Mouse (Mus musculus): ENCODE data around the gene Dot1l. TPM values are rescaled to one million over a fixed set of nuclear protein-coding genes. Genes with fewer than 3 reads are reported as not detected.
"Not testable (repeated sequence)": the region's sequence is repeated elsewhere in the genome, so short reads cannot be mapped to it uniquely, and the experiment has no call there.

Gene Dot1l
- polyA plus RNA-seq, 1 experiment from 2014 or later: 17.9 TPM

DNA sequence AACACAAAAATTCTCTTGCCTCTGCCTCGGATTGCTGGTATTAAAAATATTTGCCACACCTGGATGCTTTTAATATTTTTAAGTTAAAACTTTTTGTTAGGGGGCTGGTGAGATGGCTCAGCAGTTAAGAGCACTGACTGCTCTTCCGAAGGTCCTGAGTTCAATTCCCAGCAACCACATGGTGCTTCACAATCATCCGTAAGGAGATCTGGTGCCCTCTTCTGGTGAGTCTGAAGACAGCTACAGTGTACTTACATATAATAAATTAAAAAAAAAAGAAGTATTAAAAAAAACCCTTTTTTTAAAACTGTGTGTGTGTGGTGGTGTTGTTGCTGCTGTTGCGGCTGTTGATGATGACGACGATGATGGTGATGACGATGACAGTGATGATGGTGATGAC is 62.9 kb downstream of the Dot1l start:
- H3K36me3 ChIP-seq; ATAC-seq (ENCODE audit: insufficient number of reproducible peaks, insufficient read depth, low FRiP score, low TSS enrichment, low read depth); H3K4me2 ChIP-seq; H3K4me3 ChIP-seq; H3K9me3 ChIP-seq; H3K27ac ChIP-seq; H3K27me3 ChIP-seq; H3K4me1 ChIP-seq; H3K9ac ChIP-seq: not testable (repeated sequence)
- 82% methylated on average over 7 of the region's 7 CpGs for WGBS

DNA sequence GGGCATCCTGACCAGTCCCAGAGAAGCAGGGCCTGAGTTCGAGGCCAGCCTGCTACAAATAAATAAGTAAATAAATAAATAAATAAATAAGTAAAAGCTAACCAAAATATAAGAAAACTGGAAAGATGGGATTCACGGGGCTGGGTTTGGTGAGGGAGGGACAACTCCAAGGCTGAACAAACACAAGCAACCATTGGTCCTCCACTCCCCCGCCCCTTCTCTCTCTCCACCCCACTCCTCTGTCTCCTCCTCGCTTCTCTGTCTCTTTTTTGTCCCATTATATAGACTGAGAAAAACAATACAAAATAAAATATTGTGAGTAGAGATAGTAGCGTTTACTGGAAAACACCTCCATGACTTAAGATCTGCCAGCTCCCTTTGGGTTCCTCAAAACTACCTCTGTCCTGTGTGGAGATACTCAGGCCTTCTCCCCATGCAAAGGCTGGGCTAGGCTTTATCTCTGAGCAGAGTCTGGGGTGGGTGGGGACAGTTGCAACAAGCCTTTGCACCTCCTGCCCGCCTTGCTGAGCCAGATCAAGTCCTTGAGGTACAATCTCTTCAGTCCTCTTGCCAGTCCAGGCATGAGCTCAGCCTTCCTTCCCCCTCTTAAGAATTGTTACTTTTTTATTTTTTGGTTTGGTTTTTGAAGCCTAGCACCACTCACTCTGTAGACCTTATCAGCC is 63.7 kb downstream of the Dot1l start:
- H3K4me1 ChIP-seq: no peaks in the 10 kb centered on the region
- H3K9me3 ChIP-seq: no peaks in the 10 kb centered on the region
- 59% methylated on average over 6 of the region's 6 CpGs for WGBS
- H3K4me2 ChIP-seq: no peak overlapping the region
- H3K27me3 ChIP-seq: no peaks in the 10 kb centered on the region
- no peak overlapping the region for H3K4me3 ChIP-seq
- no peak overlapping the region for H3K9ac ChIP-seq
- H3K27ac ChIP-seq: no peak overlapping the region
- H3K36me3 ChIP-seq: no peaks in the 10 kb centered on the region
- no peak for ATAC-seq (ENCODE audit: insufficient number of reproducible peaks, insufficient read depth, low FRiP score, low TSS enrichment, low read depth)

DNA sequence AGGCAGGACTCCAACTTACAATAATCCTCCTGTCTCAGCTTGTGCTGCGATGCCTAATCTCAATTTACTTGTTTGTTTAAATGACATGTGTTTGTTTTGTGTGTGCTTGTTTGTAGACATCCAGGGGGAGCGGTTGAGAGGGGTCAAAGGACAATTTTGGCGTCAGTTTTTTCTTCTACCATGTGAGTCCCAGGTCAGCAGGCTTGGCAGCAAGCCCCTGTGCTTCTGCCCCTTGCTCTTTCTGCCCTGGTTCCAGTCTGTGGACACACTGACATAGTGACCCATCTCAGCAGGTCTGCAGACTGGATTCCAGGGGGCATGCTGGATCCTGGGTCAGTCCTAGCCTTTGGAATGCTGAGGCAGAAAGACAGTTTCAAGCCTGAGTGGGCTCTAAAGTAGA is 64.4 kb downstream of the Dot1l start:
- H3K27ac ChIP-seq: no peak overlapping the region
- 46% methylated on average over 3 of the region's 3 CpGs for WGBS

DNA sequence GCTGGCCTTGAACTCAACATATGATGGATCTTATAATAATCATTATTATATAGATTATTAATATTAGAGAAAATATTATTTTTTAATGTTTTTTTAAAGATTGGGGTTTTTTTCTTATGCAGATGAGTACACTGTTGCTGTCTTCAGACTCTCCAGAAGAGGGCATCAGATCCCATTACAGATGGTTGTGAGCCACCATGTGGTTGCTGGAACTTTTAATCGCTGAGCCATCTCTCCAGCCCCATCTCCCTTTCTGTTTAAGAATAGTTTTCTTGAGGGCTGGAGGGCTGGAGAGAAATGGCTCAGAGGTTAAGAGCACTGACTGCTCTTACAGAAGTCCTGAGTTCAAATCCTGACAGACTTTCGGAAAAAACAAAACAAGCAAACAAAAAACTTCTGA is 67.0 kb downstream of the Dot1l start:
- no peak overlapping the region for H3K27ac ChIP-seq
- no peaks in the 10 kb centered on the region for H3K9me3 ChIP-seq
- no peaks in the 10 kb centered on the region for H3K36me3 ChIP-seq
- WGBS: 41% methylated on average over 2 of the region's 2 CpGs
- no peak for ATAC-seq (ENCODE audit: insufficient number of reproducible peaks, insufficient read depth, low FRiP score, low TSS enrichment, low read depth)
- H3K4me1 ChIP-seq: no peaks in the 10 kb centered on the region
- H3K4me3 ChIP-seq: no peak overlapping the region
- H3K27me3 ChIP-seq: no peaks in the 10 kb centered on the region
- no peak overlapping the region for H3K9ac ChIP-seq
- H3K4me2 ChIP-seq: no peak overlapping the region

More for the DNA sequence above, 64.4 kb downstream of the Dot1l start:
- Histone ChIP-seq H3K4me1 (no peaks in the 10 kb centered on the region), H3K36me3 (no peaks in the 10 kb centered on the region), H3K4me2 (no peak overlapping the region), H3K27me3 (no peaks in the 10 kb centered on the region), H3K9me3 (no peaks in the 10 kb centered on the region), H3K4me3 (no peak overlapping the region), H3K9ac (no peak overlapping the region)
- ATAC-seq (ENCODE audit: insufficient number of reproducible peaks, insufficient read depth, low FRiP score, low TSS enrichment, low read depth): no peak

DNA sequence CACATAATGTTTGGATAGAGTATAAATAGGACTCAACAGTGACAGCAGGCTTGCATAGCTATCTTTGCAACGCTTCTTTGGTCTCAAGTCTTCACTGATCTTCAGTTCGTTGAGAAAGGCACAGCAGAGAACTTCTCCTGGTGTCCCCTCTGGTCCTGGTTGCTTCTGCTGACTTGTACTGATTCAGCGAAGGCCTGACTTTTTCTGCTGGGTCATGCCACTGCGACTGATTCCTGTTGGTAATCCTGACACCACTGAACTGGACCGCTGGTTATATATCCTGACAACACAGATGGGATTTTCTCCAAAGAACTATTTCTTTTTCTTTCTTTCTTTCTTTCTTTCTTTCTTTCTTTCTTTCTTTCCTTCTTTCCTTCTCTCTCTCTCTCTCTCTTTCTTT is 67.5 kb downstream of the Dot1l start:
- H3K36me3 ChIP-seq: no peaks in the 10 kb centered on the region
- H3K9ac ChIP-seq: no peak overlapping the region
- peaks cover 2% of the 10 kb centered on the region for H3K4me1 ChIP-seq
- no peak for ATAC-seq (ENCODE audit: insufficient number of reproducible peaks, insufficient read depth, low FRiP score, low TSS enrichment, low read depth)
- H3K4me3 ChIP-seq: no peak overlapping the region
- no peak overlapping the region for H3K4me2 ChIP-seq
- no peaks in the 10 kb centered on the region for H3K9me3 ChIP-seq
- no peak overlapping the region for H3K27ac ChIP-seq
- 93% methylated on average over 5 of the region's 5 CpGs for WGBS
- H3K27me3 ChIP-seq: no peaks in the 10 kb centered on the region

DNA sequence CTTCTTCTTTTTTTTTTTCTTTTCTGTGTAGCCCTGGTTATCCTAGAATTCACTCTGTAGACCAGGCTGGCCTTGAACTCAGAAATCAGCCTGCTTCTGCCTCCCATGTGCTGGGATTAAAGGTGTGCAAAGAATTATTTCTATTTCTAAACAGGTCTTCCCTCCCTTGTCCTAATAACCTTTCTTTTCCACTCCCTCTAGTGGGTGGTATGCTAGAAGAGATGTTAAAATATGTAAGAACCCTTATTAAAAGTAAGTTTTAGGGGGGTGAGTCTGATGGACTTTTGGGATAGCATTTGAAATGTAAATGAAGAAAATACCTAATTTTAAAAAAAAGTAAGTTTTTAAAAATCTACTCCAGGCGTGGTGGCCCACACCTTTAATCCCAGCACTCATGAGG is 68.3 kb downstream of the Dot1l start:
- Histone ChIP-seq H3K4me1 (peaks cover 10% of the 10 kb centered on the region), H3K9ac (no peak overlapping the region), H3K9me3 (no peaks in the 10 kb centered on the region), H3K4me3 (no peak overlapping the region), H3K36me3 (peaks cover 2% of the 10 kb centered on the region), H3K27ac (no peak overlapping the region), H3K4me2 (no peak overlapping the region), H3K27me3 (no peaks in the 10 kb centered on the region)
- WGBS: 82% methylated on average over 1 of the region's 1 CpGs
- no peak for ATAC-seq (ENCODE audit: insufficient number of reproducible peaks, insufficient read depth, low FRiP score, low TSS enrichment, low read depth)

DNA sequence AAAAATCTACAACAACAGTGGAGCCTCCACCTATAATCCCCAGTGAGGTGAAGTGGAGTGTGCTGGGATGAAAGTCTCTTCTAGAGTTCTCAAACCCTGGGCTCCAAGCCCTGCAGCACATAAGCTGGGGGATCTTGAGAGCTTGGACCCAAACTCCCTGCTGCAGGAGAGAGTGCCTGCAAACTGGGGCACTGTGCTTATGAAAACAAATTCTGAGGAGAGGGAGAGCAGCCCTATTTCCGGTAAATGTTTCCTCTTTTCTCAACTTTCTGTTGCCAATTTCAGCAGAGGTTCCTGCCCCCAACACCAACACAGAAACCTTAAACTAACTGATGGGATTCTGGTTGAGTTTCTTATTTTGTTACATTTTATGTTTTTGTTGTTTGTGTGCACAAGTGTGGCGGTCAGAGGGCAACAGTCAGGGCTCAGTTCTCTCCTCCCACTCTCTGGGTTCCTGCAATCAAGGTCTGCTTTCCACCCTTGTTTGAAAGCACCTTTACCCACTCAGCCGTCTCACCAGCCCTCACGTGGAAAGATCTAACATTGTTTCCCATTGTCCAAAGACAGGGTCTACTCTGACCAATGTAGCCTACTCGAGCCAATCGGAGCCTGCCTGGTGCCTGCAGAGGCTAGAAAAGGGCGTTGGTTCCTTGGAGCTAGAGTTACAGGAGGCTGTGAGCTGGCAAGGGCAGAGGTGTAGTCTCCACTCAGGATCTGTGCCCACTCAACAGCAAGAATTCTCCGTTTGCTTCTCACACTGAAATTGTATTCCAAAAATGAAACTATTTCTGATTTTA is 69.0 kb downstream of the Dot1l start:
- Histone ChIP-seq H3K9ac (no peak overlapping the region), H3K4me3 (no peak overlapping the region), H3K4me1 (peaks cover 13% of the 10 kb centered on the region), H3K27me3 (no peaks in the 10 kb centered on the region), H3K4me2 (no peak overlapping the region), H3K36me3 (peaks cover 6% of the 10 kb centered on the region), H3K27ac (no peak overlapping the region), H3K9me3 (no peaks in the 10 kb centered on the region)
- 66% methylated on average over 8 of the region's 8 CpGs for WGBS
- ATAC-seq (ENCODE audit: insufficient number of reproducible peaks, insufficient read depth, low FRiP score, low TSS enrichment, low read depth): no peak

DNA sequence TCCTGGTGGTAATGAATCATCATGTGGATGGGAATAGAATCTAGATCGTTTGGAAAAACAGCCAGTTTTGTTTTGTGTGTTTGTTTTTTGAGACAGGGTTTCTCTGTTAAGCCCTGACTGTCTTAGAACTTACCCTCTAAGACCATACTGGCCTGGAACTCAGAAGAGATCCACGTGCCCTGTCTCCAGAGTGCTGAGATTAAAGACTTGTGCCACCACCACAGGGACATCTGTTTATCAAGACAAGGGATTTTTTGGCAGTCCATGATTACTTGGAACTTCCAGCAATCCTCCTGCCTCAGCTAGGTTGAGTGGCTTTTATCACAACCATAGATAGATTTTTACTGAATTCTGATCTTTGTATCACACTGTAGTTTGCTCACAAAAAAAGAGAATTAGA is 69.8 kb downstream of the Dot1l start:
- no peak overlapping the region for H3K27ac ChIP-seq
- H3K4me3 ChIP-seq: no peak overlapping the region
- H3K9me3 ChIP-seq: no peaks in the 10 kb centered on the region
- H3K4me2 ChIP-seq: no peak overlapping the region
- WGBS: 71% methylated on average over 2 of the region's 2 CpGs
- no peaks in the 10 kb centered on the region for H3K27me3 ChIP-seq
- no peak overlapping the region for H3K9ac ChIP-seq
- H3K4me1 ChIP-seq: peaks cover 21% of the 10 kb centered on the region
- no peak for ATAC-seq (ENCODE audit: insufficient number of reproducible peaks, insufficient read depth, low FRiP score, low TSS enrichment, low read depth)
- H3K36me3 ChIP-seq: peaks cover 14% of the 10 kb centered on the region

DNA sequence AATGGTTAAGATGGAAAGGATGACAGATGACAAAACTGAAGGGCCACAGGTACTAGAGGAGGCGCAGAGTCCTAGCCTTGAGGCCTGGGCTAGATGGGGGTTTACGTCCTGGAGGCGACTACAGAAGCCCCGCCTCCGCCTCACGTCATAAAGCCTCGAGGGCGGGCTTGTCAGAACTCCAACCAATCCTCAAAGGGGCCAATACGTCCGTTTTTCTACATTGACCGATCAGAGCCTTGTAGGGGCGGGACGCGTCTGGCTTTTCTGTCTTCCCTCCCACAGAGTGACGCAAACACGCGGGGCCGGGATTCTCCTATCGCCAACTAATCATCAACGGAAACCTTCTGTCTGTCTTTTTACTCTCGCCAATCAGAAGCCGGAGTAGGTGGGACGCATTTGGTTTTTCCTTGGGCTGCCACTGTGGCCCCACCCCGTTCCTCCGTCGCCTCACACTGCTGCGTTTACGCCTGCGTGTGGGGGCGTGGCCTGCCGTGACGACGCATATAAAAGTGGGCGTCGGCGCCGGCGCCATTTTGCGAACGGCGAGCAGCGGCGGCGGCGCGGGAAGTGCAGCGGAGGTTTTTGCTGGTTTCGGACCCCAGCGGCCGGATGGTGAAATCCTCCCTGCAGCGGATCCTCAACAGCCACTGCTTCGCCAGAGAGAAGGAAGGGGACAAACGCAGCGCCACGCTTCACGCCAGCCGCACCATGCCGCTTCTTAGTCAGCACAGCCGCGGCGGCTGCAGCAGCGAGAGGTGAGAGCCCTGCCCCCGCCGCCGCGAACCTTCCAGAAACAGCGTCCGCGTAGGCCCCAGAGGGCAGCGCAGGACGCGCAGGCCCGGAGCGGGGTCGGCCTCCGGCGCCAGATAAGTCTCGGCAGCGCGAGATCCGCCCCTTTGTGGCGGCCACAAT is 71.4 kb downstream of the Dot1l start, which contains the start of gene Oaz1:
Oaz1 (plus strand) TSS at position 506 of the 912 bp plus-strand sequence.
- Histone ChIP-seq H3K9me3 (no peaks in the 10 kb centered on the region), H3K4me2 (peak within 1 kb of the TSS; percentile 99), H3K36me3 (peaks cover 27% of the 10 kb centered on the region), H3K9ac (peak within 1 kb of the TSS; percentile 95), H3K4me3 (peak within 1 kb of the TSS; percentile 78), H3K27me3 (no peaks in the 10 kb centered on the region), H3K27ac (peak within 1 kb of the TSS; percentile 86), H3K4me1 (peaks cover 37% of the 10 kb centered on the region)
- WGBS: under 1% methylated on average over 81 of the region's 82 CpGs
- peak; percentile 97 for ATAC-seq (ENCODE audit: insufficient number of reproducible peaks, insufficient read depth, low FRiP score, low TSS enrichment, low read depth)

DNA sequence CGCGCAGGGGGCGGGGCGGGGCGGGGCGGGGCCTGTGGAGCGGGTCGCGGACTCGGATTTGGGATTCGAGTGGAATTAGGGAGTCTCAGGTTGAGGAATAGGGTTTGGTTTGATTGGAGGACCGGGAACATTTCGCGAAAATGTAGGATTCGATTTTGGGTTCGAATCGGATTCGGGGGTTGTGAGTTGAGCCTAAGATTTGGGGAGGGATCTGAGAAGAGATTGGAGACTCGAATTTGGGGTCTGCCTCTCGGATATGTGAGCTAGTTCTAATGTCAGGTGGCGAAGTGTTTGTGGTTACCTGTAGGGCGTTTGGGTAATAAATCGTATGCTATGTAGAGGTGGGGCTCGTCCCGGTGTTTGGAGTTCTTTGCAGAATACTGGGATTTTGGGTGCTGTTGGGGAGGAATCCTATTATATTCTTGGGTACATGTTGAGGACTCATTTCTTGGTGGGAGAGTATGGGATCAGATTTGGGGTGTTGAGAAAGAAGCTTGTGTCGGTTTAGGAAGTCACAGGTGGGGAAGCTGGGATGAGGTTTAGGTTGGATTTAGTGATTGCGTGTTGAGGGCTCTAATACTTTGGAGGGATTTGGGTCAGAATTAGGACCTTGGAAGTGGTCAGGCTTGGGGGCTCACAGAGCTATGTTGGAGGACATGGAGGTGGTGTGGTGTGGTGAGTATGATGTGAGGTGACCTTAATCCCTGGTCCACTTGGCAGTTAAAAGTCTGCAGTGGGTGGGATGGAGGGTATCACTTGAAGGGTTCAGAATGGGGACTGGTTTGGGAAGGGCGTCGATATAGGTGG is 72.3 kb downstream of the Dot1l start:
- no peaks in the 10 kb centered on the region for H3K9me3 ChIP-seq
- no peaks in the 10 kb centered on the region for H3K27me3 ChIP-seq
- peak overlapping the region; percentile 99 for H3K4me2 ChIP-seq
- peak overlapping the region; percentile 86; the same call in 1 of the 2 replicates for H3K27ac ChIP-seq
- 7% methylated on average over 29 of the region's 29 CpGs for WGBS
- H3K36me3 ChIP-seq: peaks cover 28% of the 10 kb centered on the region
- ATAC-seq (ENCODE audit: insufficient number of reproducible peaks, insufficient read depth, low FRiP score, low TSS enrichment, low read depth): no peak
- peak overlapping the region; percentile 95 for H3K9ac ChIP-seq
- peaks cover 38% of the 10 kb centered on the region for H3K4me1 ChIP-seq
- H3K4me3 ChIP-seq: peak overlapping the region; percentile 78

All from embryonic facial prominence, embryonic 13.5 days (tissue).